Mouse (Mus musculus): ENCODE data around the gene Serpine3. TPM values are rescaled to one million over a fixed set of nuclear protein-coding genes. Genes with fewer than 3 reads are reported as not detected.

Gene Serpine3
- total RNA-seq, 4 experiments from 2014 or later: not detected

Other genes starting within 250 kb of the Serpine3 start
- not detected for gene Gucy1b2, start 207.4 kb upstream of the Serpine3 start, total RNA-seq (2022)
- gene Fam124a, start 107.9 kb upstream of the Serpine3 start, total RNA-seq (2022): 1 to 10 TPM in 3 of 4 experiments, under 1 TPM in 1; 0.94 to 2.3 (median 1.6) TPM
- not detected for gene Gm4131, start 96.7 kb upstream of the Serpine3 start, total RNA-seq (2022)
- 10 to 100 TPM; 11.3 to 16.8 (median 15.4) TPM for gene Ints6, start 97.5 kb downstream of the Serpine3 start, total RNA-seq (2022)
- 1 to 10 TPM; 5.9 to 6.4 (median 6.1) TPM for gene Wdfy2, start 174.0 kb downstream of the Serpine3 start, total RNA-seq (2022)